Mouse (Mus musculus) C2C12 (cell line): ENCODE measurements at regions not wholly inside any gene's neighbourhood (a gene's known extent, or its start where the extent isn't known, plus 50 kb on each side); places are given as distances from the start of the nearest gene placed in this dataset.

Experiments
- CEBPB ChIP-seq: IDR thresholded peaks from one replicate; pipeline ENCODE4 v1.6.1; 2011; ENCODE audit warnings: low read depth, mild to moderate bottlenecking, control low read depth, moderate library complexity
- CTCF ChIP-seq: IDR thresholded peaks from one replicate; pipeline ENCODE4 v1.5.1; 2011; ENCODE audit not compliant: control insufficient read depth, insufficient read depth, insufficient read length
- MAX ChIP-seq: IDR thresholded peaks from one replicate; pipeline ENCODE4 v1.6.1; 2011; ENCODE audit warnings: mild to moderate bottlenecking, control low read depth
- MYOD1 ChIP-seq: IDR thresholded peaks from one replicate; pipeline ENCODE4 v1.6.1; 2011; ENCODE audit warnings: low read depth; ENCODE audit not compliant: control insufficient read depth, insufficient read length
- MYOG ChIP-seq: IDR thresholded peaks from one replicate; pipeline ENCODE4 v1.6.1; 2011; ENCODE audit not compliant: control insufficient read depth, insufficient read length; ENCODE audit errors: extremely low read depth
- USF1 ChIP-seq: IDR thresholded peaks from one replicate; pipeline ENCODE4 v1.6.1; 2011; ENCODE audit warnings: low read depth, mild to moderate bottlenecking, control low read depth, moderate library complexity

DNA sequence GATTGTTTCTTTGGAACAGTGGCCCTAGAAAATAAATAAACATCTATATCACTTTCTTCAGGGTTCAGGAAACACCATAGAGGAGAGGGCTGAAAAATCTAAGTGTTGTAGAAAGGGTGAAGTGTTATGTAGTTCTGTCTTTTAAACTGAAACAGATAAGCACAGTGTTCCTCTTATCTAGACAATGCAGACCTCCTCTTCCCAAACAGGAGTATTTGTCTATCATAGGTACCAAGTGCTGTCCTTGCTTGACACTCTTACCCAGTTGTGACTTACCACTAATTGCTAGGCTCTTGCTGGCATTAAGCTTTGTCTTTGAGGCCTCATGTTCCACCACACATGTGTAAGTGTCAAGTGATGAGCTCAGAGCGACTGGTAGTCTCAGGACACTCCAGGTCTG is 75.3 kb upstream of the Adam6b start:
- no peak for TF ChIP-seq CTCF
- no peak for TF ChIP-seq USF1
- no peak for TF ChIP-seq MYOG
- no peak for TF ChIP-seq MAX
- TF ChIP-seq MYOD1, result no peak
- no peak for TF ChIP-seq CEBPB
